Mouse (Mus musculus) erythroblast, embryonic 14.5 days (primary cell): ENCODE results near the gene Ggt6. TPM values are rescaled to one million over a fixed set of nuclear protein-coding genes. Genes with fewer than 3 reads are reported as not detected.

ENCODE experiments used
- H3K27me3 ChIP-seq: 2 replicates; pipeline ENCODE4 v1.6.1; 2012; ENCODE audit warnings: inconsistent platforms; ENCODE audit not compliant: control insufficient read depth
- H3K36me3 ChIP-seq: 2 replicates; pipeline ENCODE4 v1.6.1; 2012; ENCODE audit warnings: mild to moderate bottlenecking, inconsistent platforms; ENCODE audit not compliant: control insufficient read depth
- H3K4me1 ChIP-seq: 2 replicates; pipeline ENCODE4 v1.6.1; 2012; ENCODE audit warnings: inconsistent platforms; ENCODE audit not compliant: control insufficient read depth
- H3K4me3 ChIP-seq: replicated peaks from 2 replicates; pipeline ENCODE3; 2012; ENCODE audit warnings: moderate library complexity, mild to moderate bottlenecking, inconsistent platforms
- H3K9me3 ChIP-seq: 2 replicates; pipeline ENCODE4 v1.6.1; 2012; ENCODE audit warnings: low read length, inconsistent platforms, mixed read lengths; ENCODE audit not compliant: control insufficient read depth
- GATA1 ChIP-seq: IDR thresholded peaks from 2 replicates; pipeline ENCODE4 v1.6.1; 2012; ENCODE audit warnings: low read length, inconsistent platforms, mixed read lengths
- TAL1 ChIP-seq: IDR thresholded peaks from 3 replicates; pipeline ENCODE4 v1.6.1; 2012; ENCODE audit warnings: low read length, inconsistent platforms, mixed read lengths
- polyA plus RNA-seq: library from polyadenylated mRNA; stranded (reverse); fragments of >175 nt; gene quantifications from 2 replicates; pipeline ENCODE4 v1.2.3, GENCODE M21; 2012

Ggt6 gene
- polyA plus RNA-seq, 1 experiment = not detected

DNA sequence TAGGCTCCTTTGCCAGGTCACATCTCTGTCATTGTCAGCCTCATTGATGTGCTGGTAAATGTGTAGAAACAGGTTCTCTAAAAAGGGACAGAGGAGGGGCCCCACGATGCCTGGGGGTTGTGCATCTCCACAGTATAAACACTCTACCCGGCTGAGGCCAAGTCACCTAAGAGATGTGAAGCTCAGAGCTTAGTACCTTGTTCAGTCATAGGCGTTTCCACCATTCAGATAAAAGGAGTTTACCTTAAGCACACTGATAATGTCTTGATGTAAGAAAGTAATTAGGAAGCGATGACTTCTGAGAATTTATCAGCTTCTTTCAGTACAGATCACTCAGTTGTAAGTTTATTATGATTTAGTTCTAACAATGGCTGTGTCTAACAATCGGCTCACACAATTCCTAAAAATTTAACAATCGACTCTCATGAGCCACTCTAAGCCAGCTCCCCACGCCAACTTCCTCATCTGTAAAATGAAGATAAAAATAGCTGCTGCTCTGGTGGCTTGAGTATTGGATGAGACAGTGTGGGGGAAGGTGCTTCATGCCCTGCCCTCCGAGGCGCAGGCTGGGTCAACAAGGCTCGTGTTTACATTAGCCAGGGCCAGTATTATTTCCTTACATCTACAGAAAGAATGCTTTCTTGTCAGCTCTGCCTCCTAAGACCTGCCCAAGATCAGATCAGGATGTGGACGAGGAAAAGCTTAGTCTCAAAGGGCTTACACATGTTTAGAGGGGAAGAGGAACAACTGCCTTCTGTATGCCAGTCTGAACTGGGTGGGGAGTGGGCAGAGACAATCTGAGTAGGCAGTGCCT, 31.6 kb downstream of the Ggt6 start:
- Histone ChIP-seq H3K9me3 (no peaks in the 10 kb centered on the region), H3K36me3 (no peaks in the 10 kb centered on the region; the same call in 1 of the 2 replicates), H3K4me1 (peaks cover 43% of the 10 kb centered on the region), H3K4me3 (no peak overlapping the region), H3K27me3 (no peaks in the 10 kb centered on the region)
- TF ChIP-seq GATA1 (no peak), TAL1 (no peak)

DNA sequence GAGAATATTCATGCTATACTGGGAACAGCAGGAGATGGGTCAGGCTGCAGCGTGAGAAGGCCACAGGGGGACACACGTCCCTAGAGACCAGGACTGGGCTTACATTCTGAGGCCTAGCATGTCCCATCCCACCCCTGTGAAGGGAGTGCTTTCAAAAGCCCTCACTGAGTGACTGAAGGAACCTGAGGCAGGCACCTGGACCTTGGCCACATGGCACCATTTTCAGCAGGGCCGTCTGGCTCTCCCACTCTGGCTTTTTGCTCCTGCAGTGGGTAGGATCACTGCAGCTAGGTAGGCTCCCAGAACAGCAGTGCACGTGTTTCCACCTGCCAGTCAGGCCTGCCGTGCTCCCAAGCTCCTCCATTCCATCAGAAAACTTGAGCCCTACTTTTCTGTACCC, 33.2 kb downstream of the Ggt6 start:
- no peak overlapping the region for H3K4me3 ChIP-seq
- H3K27me3 ChIP-seq = no peaks in the 10 kb centered on the region
- no peak for TF ChIP-seq TAL1
- no peak for TF ChIP-seq GATA1
- peaks cover 45% of the 10 kb centered on the region for H3K4me1 ChIP-seq
- H3K36me3 ChIP-seq = no peaks in the 10 kb centered on the region
- no peaks in the 10 kb centered on the region for H3K9me3 ChIP-seq

DNA sequence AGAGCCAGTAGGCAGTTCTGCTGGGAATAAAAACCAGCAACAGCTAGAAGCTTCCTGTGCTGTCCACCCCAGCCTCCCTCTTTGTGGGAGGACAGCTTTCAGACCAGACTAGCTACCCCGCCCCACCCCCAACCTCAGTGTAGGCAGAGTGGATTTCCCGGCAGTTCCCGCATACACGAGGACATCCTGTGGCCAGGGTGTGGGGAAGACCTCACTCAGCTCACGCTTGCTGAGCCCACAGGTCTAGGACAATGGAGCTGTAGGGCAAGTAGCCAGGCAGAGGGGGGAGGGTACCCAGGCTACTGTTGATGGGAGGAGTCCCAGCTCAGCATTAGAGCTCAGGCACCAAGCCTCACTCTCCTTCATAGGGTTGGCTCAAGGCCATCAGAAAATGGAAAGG, 33.9 kb downstream of the Ggt6 start:
- no peak for TF ChIP-seq TAL1
- TF ChIP-seq GATA1 = no peak
- Histone ChIP-seq H3K27me3 (no peaks in the 10 kb centered on the region), H3K9me3 (no peaks in the 10 kb centered on the region), H3K4me1 (peaks cover 48% of the 10 kb centered on the region), H3K36me3 (no peaks in the 10 kb centered on the region), H3K4me3 (no peak overlapping the region)

DNA sequence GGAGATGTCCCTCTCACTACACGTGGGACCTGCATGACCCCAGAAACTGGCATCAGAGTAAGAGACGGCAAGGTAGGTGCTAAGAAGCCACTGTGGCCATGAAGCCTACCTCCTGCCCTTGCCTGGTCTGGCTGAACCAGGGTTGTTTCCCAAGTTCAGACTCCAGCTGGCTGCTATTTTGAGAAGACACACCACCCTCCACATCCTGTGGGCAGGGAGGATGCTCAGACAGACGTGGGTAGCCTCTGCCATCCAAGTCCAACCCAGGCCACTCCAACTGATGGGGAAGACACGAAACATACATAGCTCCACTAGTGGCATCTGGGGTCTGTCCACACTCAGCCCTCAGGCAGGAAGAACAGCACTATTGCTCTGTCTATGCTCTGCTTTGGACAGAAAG, 34.7 kb downstream of the Ggt6 start:
- Histone ChIP-seq H3K36me3 (no peaks in the 10 kb centered on the region), H3K4me1 (peaks cover 55% of the 10 kb centered on the region)
- TF ChIP-seq TAL1 (no peak), GATA1 (no peak)

DNA sequence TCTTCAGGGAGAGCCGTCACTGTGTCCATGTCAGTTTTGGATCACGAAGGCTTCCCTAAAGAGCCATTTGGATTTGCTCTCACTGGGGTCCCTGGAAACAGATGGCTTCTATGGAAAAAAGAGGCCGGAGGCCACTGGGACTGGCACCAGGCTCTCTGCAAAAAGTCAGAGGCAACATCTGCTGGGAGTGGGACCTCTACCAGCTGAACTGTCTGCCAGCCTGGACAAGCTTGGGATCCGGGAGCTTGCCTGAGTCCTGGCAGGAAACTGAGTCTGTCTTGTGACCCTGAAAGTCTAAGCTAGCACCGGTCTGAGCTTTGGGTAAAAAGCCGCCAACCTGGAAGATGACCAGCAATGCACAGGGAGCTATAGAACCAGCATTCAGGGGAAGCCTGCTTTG, 36.1 kb downstream of the Ggt6 start:
- H3K4me1 ChIP-seq = peaks cover 62% of the 10 kb centered on the region
- TF ChIP-seq TAL1 (no peak), GATA1 (no peak)
- H3K9me3 ChIP-seq = no peaks in the 10 kb centered on the region
- H3K27me3 ChIP-seq = no peaks in the 10 kb centered on the region
- no peaks in the 10 kb centered on the region for H3K36me3 ChIP-seq
- no peak overlapping the region for H3K4me3 ChIP-seq

More for the DNA sequence above, 34.7 kb downstream of the Ggt6 start:
- Histone ChIP-seq H3K9me3 (no peaks in the 10 kb centered on the region), H3K27me3 (no peaks in the 10 kb centered on the region), H3K4me3 (no peak overlapping the region)

DNA sequence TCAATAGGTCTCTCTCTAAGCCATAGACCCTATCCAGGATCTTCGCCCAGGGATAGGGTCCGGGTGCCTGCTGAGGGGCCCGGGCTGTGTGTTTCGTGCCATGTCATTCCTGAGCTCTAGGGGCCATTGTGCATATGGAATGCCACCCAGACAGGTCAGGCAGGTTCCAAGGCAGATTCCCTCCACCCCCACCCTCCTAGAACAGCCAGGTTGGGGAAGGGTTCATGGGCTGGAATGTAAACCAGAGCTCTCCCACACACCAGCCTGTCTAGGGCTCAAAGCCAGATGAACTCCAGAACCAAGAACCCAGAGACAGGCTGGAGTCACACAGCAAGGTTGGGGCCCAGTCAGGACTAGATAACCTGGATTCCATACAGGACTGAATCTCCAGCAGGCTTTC, 38.2 kb downstream of the Ggt6 start:
- Histone ChIP-seq H3K4me3 (no peak overlapping the region), H3K4me1 (peaks cover 46% of the 10 kb centered on the region), H3K27me3 (no peaks in the 10 kb centered on the region), H3K9me3 (no peaks in the 10 kb centered on the region), H3K36me3 (no peaks in the 10 kb centered on the region)
- TF ChIP-seq TAL1 (no peak), GATA1 (no peak)

DNA sequence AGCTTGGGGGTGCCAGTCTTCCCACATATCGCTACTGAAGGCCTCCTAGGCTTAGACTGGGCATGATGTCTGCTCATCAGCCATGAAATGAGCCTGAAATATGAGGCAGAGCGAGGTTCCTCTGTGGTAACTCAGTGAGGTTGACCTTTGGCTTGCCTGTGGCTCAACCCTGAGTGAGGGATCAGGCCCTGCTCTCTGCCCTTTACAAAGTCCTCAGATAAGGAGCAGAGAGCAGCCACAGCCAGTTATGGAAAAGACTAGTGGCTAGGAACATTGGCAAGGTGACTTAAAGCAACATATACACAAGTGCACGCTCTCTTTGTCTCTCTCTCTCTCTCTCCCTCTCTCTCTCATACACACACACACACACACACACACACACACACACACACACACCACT, 39.6 kb downstream of the Ggt6 start:
- H3K4me1 ChIP-seq = peaks cover 49% of the 10 kb centered on the region
- H3K4me3 ChIP-seq = no peak overlapping the region

DNA sequence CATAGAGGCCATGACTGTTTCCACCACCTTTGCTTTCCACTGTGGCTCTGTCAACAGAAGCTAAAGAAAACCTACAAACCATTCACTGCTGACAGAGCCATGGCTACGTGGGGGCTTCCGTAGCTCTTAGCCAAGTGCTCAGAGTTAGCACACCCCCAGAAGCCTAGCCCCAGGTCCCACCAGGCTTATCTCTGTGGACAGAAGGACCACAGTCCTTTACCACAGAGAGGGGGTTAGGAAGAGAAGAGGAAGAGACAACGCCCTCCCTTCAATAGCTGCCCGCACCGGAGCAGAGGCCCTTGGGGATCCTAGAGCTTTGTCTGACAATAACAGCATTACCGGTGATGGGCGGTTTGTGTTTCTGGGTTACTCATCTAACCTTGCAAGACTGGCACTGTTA, 40.1 kb downstream of the Ggt6 start:
- Histone ChIP-seq H3K36me3 (no peaks in the 10 kb centered on the region), H3K27me3 (no peaks in the 10 kb centered on the region), H3K4me3 (no peak overlapping the region), H3K9me3 (no peaks in the 10 kb centered on the region), H3K4me1 (peaks cover 47% of the 10 kb centered on the region)
- TF ChIP-seq GATA1 = no peak
- no peak for TF ChIP-seq TAL1

More for the DNA sequence above, 39.6 kb downstream of the Ggt6 start:
- no peaks in the 10 kb centered on the region for H3K27me3 ChIP-seq
- H3K36me3 ChIP-seq = no peaks in the 10 kb centered on the region
- TF ChIP-seq TAL1 (no peak), GATA1 (no peak)
- no peaks in the 10 kb centered on the region for H3K9me3 ChIP-seq

DNA sequence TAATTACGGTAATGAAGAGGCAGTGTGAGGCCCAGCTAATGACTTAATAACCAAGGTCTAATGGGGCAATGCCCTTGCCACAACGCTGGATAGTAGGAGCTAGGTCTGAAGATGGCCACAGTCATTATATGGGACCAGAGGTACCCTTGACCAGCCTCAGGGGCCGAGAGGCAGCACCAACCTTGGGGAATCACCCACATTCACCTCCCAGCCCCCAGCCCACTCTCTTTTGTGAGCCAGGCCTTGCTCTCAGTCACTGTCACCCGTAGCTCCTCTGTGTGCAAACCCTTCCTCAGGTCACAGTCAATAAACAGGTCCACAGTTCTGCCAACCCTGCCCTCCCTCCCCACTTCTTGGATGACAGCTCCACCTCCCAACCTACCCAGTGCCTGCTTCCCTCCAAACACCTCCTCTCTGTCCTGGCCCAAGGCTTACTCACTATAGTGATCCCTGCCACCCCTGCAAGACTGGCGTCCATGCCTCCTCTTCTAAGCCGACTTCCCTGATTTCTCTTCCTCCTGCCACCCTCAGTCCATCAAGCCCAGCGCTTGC, 40.8 kb downstream of the Ggt6 start:
- no peak for TF ChIP-seq TAL1
- TF ChIP-seq GATA1 = no peak
- H3K4me1 ChIP-seq = peaks cover 47% of the 10 kb centered on the region
- H3K27me3 ChIP-seq = no peaks in the 10 kb centered on the region
- H3K4me3 ChIP-seq = no peak overlapping the region
- no peaks in the 10 kb centered on the region for H3K36me3 ChIP-seq
- H3K9me3 ChIP-seq = no peaks in the 10 kb centered on the region

DNA sequence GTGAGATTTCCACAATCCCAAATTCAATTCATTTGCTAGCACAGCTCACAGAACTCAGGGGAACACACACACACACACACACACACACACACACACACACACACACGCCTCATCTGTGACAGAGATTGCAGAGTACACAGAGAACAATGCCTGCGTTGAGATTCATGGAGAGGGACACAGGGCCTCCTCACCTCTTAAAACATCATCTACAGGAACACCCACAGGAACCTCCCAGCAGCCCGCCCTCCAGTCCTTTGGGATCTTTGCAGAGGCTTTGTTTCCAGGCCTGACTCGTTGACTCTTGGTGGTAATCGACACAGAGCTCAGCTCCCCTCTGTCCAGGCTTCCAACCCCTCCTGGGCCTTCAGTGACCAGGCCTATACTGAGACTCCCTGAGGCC, 41.9 kb downstream of the Ggt6 start:
- Histone ChIP-seq H3K27me3 (no peaks in the 10 kb centered on the region), H3K9me3 (no peaks in the 10 kb centered on the region), H3K4me3 (no peak overlapping the region), H3K36me3 (no peaks in the 10 kb centered on the region), H3K4me1 (peaks cover 57% of the 10 kb centered on the region)
- TF ChIP-seq TAL1 (no peak), GATA1 (no peak)
